Mouse (Mus musculus) effector memory CD4-positive, alpha-beta T cell, adult 5 months (primary cell): ENCODE data around the gene Actn3. TPM values are rescaled to one million over a fixed set of nuclear protein-coding genes. Genes with fewer than 3 reads are reported as not detected.

Source experiments
- polyA plus RNA-seq: library from polyadenylated mRNA; unstranded; fragments of 100-300 nt; shearing (Covaris generic); gene quantifications from one replicate; pipeline ENCODE4 v1.2.1, GENCODE M21; 2017

Gene Actn3
- polyA plus RNA-seq = not detected

GRCm38 (mm10) chr19:4877785-4878184 is at the start of gene Actn3:
Gene Actn3 (minus strand): TSS chr19:4877909.

GRCm38 (mm10) chr19:4905979-4906794 is 28.5 kb upstream of the Actn3 start, which contains the start of gene Bbs1:
Gene Bbs1 (minus strand): TSS chr19:4906628.

DNA sequence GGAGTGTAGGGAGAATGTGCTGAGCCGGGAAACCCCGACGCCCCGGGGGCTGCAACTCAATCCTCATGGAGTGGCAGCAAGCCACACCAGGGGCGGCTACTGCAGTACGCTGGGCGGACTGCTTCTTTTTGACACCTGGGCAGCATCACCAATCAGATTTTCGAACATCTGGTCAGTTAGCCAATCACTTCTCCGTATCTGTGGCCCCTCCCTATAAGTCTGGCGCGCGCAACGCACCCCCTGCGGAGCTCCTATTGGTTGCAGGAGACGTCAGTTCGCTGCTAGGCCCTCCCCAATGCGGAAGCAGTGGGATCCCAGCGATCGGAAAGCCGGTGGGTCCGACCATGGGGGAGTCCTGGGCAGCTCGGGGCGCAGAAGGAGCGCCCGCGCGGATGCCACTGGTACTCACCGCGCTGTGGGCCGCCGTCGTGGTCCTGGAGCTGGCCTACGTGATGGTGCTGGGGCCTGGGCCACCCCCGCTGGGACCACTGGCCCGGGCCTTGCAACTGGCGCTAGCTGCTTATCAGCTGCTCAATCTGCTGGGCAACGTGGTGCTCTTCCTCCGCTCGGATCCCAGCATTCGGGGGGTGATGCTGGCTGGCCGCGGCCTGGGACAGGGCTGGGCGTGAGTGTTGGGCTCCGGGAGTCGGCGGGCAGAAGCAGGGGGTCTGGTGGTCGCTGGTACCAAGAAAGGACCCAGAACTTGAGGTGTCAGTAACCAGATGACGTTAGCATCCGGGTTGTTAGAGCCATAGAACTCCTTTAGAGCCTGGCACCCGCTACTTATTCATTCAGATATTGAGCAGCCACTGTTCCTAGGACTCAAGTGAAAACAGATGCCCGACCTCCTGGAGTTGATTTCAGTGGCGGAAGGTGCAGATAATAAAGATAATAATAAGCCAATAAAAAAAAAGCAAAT is 955 bp upstream of the Actn3 start, which contains the start of gene Zdhhc24:
TSS of gene Zdhhc24 (plus strand) at position 264 of the 919 bp plus-strand sequence.

GRCm38 (mm10) chr19:4854552-4855469 is 22.9 kb downstream of the Actn3 start, which contains the start of gene Ctsf:
Gene Ctsf (plus strand): TSS chr19:4855130.

DNA sequence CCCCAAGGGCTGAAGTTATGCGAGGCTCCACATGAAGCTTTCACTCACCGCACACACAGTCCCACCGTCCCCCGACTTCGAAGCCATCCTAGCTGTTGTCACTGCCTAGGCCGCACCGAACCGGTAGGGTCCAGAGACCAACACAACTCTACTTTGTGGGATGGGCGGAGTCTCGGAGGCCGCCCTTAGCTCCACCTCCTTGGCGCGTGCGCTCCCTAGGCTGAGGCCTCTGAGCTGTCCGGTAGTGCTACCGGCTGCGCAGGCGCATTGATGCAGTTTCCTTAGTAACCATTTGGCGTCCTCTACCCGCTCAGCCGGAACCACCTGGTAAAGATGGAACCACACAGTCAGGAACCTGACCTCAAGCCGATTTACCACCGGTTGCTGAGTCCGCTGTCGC is 38.6 kb downstream of the Actn3 start, which contains the start of the genes Ccs and Ccdc87:
TSS of gene Ccs (minus strand) at position 184 of the 400 bp plus-strand sequence.
TSS of gene Ccdc87 (plus strand) at position 218 of the 400 bp plus-strand sequence.

Other genes with a start within 250 kb of the Actn3 start
- gene Gm960, start 179.2 kb downstream of the Actn3 start, polyA plus RNA-seq = 0.17 TPM
- 0.34 TPM for gene Sptbn2, start 166.7 kb downstream of the Actn3 start, polyA plus RNA-seq
- 58.9 TPM for gene Rbm4b, start 121.4 kb downstream of the Actn3 start, polyA plus RNA-seq
- gene Rbm4, start 84.0 kb downstream of the Actn3 start, polyA plus RNA-seq = 44.4 TPM
- gene Gm21992, start 66.3 kb downstream of the Actn3 start, polyA plus RNA-seq = 19.3 TPM
- 78.0 TPM for gene Rbm14, start 66.3 kb downstream of the Actn3 start, polyA plus RNA-seq
- 30.5 TPM for gene Ccs, start 38.6 kb downstream of the Actn3 start, polyA plus RNA-seq
- gene Ccdc87, start 38.5 kb downstream of the Actn3 start, polyA plus RNA-seq = 0.11 TPM
- gene Ctsf, start 22.8 kb downstream of the Actn3 start, polyA plus RNA-seq = 8.5 TPM
- 3.8 TPM for gene Zdhhc24, start 759 bp upstream of the Actn3 start, polyA plus RNA-seq
- gene Bbs1, start 28.7 kb upstream of the Actn3 start, polyA plus RNA-seq = 0.37 TPM
- 59.5 TPM for gene Dpp3, start 50.4 kb upstream of the Actn3 start, polyA plus RNA-seq
- 1.1 TPM for gene Peli3, start 65.2 kb upstream of the Actn3 start, polyA plus RNA-seq
- gene Mrpl11, start 84.2 kb upstream of the Actn3 start, polyA plus RNA-seq = 37.5 TPM
- not detected for gene Npas4, start 112.4 kb upstream of the Actn3 start, polyA plus RNA-seq
- 2.2 TPM for gene Slc29a2, start 146.0 kb upstream of the Actn3 start, polyA plus RNA-seq
- gene B4gat1, start 160.9 kb upstream of the Actn3 start, polyA plus RNA-seq = 3.6 TPM
- 2.4 TPM for gene AC124502.3, start 161.0 kb upstream of the Actn3 start, polyA plus RNA-seq
- 84.9 TPM for gene Brms1, start 163.4 kb upstream of the Actn3 start, polyA plus RNA-seq
- gene Rin1, start 172.6 kb upstream of the Actn3 start, polyA plus RNA-seq = 0.35 TPM
- gene Cd248, start 190.2 kb upstream of the Actn3 start, polyA plus RNA-seq = not detected
- gene Tmem151a, start 207.6 kb upstream of the Actn3 start, polyA plus RNA-seq = 0.57 TPM
- gene Yif1a, start 210.6 kb upstream of the Actn3 start, polyA plus RNA-seq = 28.5 TPM
- gene Cnih2, start 220.6 kb upstream of the Actn3 start, polyA plus RNA-seq = 0.87 TPM
- 151 TPM for gene Rab1b, start 229.2 kb upstream of the Actn3 start, polyA plus RNA-seq
- gene Klc2, start 240.7 kb upstream of the Actn3 start, polyA plus RNA-seq = 2.6 TPM